Mouse (Mus musculus): ENCODE measurements around the gene Gdf11. TPM values are rescaled to one million over a fixed set of nuclear protein-coding genes. Genes with fewer than 3 reads are reported as not detected.
A peak's percentile ranks its signal among the peaks of the same experiment; 100 is the strongest.

Gene Gdf11
- polyA plus RNA-seq, 1 experiment from 2014 or later, result 10.2 TPM

GRCm38 (mm10) chr10:128902409-128902988, 11.0 kb upstream of the Gdf11 start:
- Histone ChIP-seq H3K27ac (ENCODE audit: low read depth, low read length) (no peak overlapping the region), H3K9me3 (ENCODE audit: control insufficient read depth, low read length) (no peaks in the 10 kb centered on the region), H3K4me3 (ENCODE audit: low read depth, low read length) (no peak overlapping the region), H3K9ac (ENCODE audit: low read length) (no peak overlapping the region), H3K4me2 (no peak overlapping the region), H3K27me3 (ENCODE audit: control insufficient read depth, insufficient read depth, low read length) (no peaks in the 10 kb centered on the region), H3K36me3 (ENCODE audit: control insufficient read depth, insufficient read depth, low read length) (no peaks in the 10 kb centered on the region), H3K4me1 (ENCODE audit: control insufficient read depth, insufficient read depth, low read length) (no peaks in the 10 kb centered on the region)
- no peak for DNase-seq (ENCODE audit: low spot score, missing footprints)
- ATAC-seq (ENCODE audit: low FRiP score), result no peak
- 82% methylated on average over 3 of the region's 3 CpGs for WGBS

DNA sequence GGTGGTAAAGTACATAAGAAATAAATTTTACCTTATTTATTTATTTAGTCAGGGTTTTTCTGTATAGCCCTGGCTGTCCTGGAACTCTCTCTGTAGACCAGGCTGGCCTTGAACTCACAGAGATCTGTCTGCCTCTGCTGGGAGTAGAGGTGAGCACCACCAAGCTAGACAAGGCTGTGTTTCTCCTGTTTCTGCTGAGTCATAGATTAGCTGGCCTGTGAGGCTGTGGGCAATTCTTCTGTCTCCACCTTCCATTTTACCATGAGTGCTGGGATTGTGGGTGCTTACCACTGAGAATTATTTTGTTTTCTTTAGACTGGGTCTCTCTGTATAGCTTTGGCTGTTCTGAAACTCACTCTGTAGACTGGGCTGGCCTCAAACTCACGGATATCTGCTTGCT, 9.9 kb upstream of the Gdf11 start:
- ATAC-seq (ENCODE audit: low FRiP score), result no peak

DNA sequence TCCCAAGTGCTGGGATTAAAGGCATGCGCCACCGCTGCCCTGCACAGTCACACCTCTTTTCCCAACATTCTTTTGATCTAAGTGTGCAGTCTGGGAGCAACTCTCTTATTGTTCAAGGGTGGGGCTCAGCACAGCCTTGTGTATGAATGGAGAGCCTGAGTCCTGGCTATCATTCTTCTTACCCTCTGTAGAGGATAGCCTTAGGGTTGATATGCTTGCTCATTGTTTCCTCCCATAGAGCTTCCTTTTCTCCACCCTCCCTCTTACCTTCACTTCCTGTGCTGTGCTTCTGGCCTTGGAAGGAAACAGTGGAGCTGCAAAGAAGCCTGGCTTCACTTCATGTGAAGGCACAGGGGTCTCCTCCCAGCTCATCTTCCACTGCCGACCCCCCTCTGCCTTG, 9.2 kb upstream of the Gdf11 start, which contains the start of gene Cd63:
Gene Cd63 (plus strand): TSS at position 292 of the 400 bp plus-strand sequence.
- no peak within 1 kb of the TSS for H3K4me3 ChIP-seq (ENCODE audit: low read depth, low read length)
- H3K4me2 ChIP-seq, result no peak within 1 kb of the TSS
- ATAC-seq (ENCODE audit: low FRiP score) (no peak), DNase-seq (ENCODE audit: low spot score, missing footprints) (no peak)
- no peaks in the 10 kb centered on the region for H3K4me1 ChIP-seq (ENCODE audit: control insufficient read depth, insufficient read depth, low read length)
- H3K27ac ChIP-seq (ENCODE audit: low read depth, low read length), result no peak within 1 kb of the TSS
- H3K9ac ChIP-seq (ENCODE audit: low read length), result no peak within 1 kb of the TSS
- H3K27me3 ChIP-seq (ENCODE audit: control insufficient read depth, insufficient read depth, low read length), result peaks cover 11% of the 10 kb centered on the region; the same call in 1 of the 2 replicates
- H3K9me3 ChIP-seq (ENCODE audit: control insufficient read depth, low read length), result no peaks in the 10 kb centered on the region
- H3K36me3 ChIP-seq (ENCODE audit: control insufficient read depth, insufficient read depth, low read length), result no peaks in the 10 kb centered on the region
- WGBS, result 90% methylated on average over 3 of the region's 3 CpGs

More for the DNA sequence above, 9.9 kb upstream of the Gdf11 start:
- no peak overlapping the region for H3K4me2 ChIP-seq
- peaks cover 6% of the 10 kb centered on the region; the same call in 1 of the 2 replicates for H3K27me3 ChIP-seq (ENCODE audit: control insufficient read depth, insufficient read depth, low read length)
- no peak overlapping the region for H3K9ac ChIP-seq (ENCODE audit: low read length)
- H3K27ac ChIP-seq (ENCODE audit: low read depth, low read length), result no peak overlapping the region
- no peak for DNase-seq (ENCODE audit: low spot score, missing footprints)
- H3K36me3 ChIP-seq (ENCODE audit: control insufficient read depth, insufficient read depth, low read length), result no peaks in the 10 kb centered on the region
- no peak overlapping the region for H3K4me3 ChIP-seq (ENCODE audit: low read depth, low read length)
- 59% methylated on average over 1 of the region's 1 CpGs for WGBS
- no peaks in the 10 kb centered on the region for H3K9me3 ChIP-seq (ENCODE audit: control insufficient read depth, low read length)
- H3K4me1 ChIP-seq (ENCODE audit: control insufficient read depth, insufficient read depth, low read length), result no peaks in the 10 kb centered on the region

DNA sequence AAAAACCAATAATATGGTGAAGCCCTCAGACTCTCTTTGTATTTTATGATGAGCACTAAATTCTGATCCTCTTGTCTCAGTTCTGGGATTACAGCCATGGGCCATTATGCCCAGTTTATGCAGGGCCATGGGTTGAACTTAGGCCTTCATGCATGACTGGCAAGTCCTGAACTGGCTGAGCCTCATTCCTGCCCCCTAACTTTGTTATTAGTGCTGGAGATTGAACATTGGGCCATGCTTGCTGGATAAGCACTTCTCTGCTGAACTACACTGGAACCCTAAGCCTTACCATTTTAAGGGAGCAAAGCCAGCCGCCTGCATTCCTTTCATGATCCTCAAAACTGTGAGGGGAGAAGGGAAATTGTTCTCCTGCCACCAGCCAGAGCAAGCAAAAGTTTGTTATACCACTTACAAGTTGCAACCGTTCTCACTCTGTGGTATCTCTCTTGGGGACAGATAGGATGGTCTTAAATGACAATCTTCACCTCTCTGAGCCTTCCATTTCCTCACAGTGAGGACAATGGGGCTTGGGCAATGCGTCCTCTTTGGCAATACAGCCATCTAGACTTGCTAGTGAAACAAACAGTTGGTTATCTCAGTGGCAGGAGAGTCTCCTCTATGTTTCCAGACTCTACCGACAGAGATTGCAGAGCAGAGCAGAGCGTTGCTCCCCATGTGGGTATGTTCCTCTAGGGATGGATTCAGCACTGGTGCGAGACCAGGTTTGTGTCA, 8.4 kb upstream of the Gdf11 start:
- DNase-seq (ENCODE audit: low spot score, missing footprints), result no peak
- no peaks in the 10 kb centered on the region for H3K36me3 ChIP-seq (ENCODE audit: control insufficient read depth, insufficient read depth, low read length)
- no peak overlapping the region for H3K4me3 ChIP-seq (ENCODE audit: low read depth, low read length)
- no peak for ATAC-seq (ENCODE audit: low FRiP score)
- H3K27me3 ChIP-seq (ENCODE audit: control insufficient read depth, insufficient read depth, low read length), result peaks cover 11% of the 10 kb centered on the region; the same call in 1 of the 2 replicates
- H3K27ac ChIP-seq (ENCODE audit: low read depth, low read length), result no peak overlapping the region
- WGBS, result 77% methylated on average over 6 of the region's 6 CpGs
- H3K9me3 ChIP-seq (ENCODE audit: control insufficient read depth, low read length), result no peaks in the 10 kb centered on the region
- H3K4me1 ChIP-seq (ENCODE audit: control insufficient read depth, insufficient read depth, low read length), result no peaks in the 10 kb centered on the region
- H3K9ac ChIP-seq (ENCODE audit: low read length), result no peak overlapping the region
- H3K4me2 ChIP-seq, result no peak overlapping the region

GRCm38 (mm10) chr10:128897501-128897900, 6.0 kb upstream of the Gdf11 start:
- H3K27ac ChIP-seq (ENCODE audit: low read depth, low read length), result no peak overlapping the region
- peaks cover 1% of the 10 kb centered on the region; the same call in 1 of the 2 replicates for H3K4me1 ChIP-seq (ENCODE audit: control insufficient read depth, insufficient read depth, low read length)
- no peaks in the 10 kb centered on the region for H3K36me3 ChIP-seq (ENCODE audit: control insufficient read depth, insufficient read depth, low read length)
- no peak overlapping the region for H3K4me2 ChIP-seq
- no peak overlapping the region for H3K4me3 ChIP-seq (ENCODE audit: low read depth, low read length)
- ATAC-seq (ENCODE audit: low FRiP score) (no peak), DNase-seq (ENCODE audit: low spot score, missing footprints) (no peak)
- H3K9me3 ChIP-seq (ENCODE audit: control insufficient read depth, low read length), result no peaks in the 10 kb centered on the region
- peaks cover 11% of the 10 kb centered on the region; the same call in 1 of the 2 replicates for H3K27me3 ChIP-seq (ENCODE audit: control insufficient read depth, insufficient read depth, low read length)
- 37% methylated on average over 1 of the region's 1 CpGs for WGBS
- H3K9ac ChIP-seq (ENCODE audit: low read length), result no peak overlapping the region

DNA sequence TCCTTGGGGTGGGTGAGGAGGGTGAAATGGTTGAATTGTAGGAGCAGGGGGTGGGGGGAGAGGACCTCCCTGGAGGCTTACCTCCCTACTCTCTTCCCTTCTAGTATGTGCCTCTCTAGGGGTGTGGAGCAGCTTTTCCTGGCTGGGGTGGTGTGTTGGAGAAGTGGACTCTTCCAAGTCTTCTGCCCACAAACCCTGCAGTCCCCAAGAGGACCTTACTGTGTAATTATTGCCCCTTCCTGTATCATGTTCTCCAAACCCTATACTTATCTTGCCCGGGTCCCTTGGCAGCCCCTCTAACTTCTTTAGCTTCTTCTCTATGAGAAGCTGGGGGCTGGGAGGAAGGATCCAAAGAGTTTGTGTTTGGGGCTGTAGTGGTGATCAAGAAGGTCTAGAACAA, 5.3 kb upstream of the Gdf11 start:
- Histone ChIP-seq H3K4me1 (ENCODE audit: control insufficient read depth, insufficient read depth, low read length) (peaks cover 3% of the 10 kb centered on the region; the same call in 1 of the 2 replicates), H3K36me3 (ENCODE audit: control insufficient read depth, insufficient read depth, low read length) (no peaks in the 10 kb centered on the region), H3K9me3 (ENCODE audit: control insufficient read depth, low read length) (no peaks in the 10 kb centered on the region), H3K9ac (ENCODE audit: low read length) (no peak overlapping the region), H3K27ac (ENCODE audit: low read depth, low read length) (no peak overlapping the region), H3K4me3 (ENCODE audit: low read depth, low read length) (no peak overlapping the region), H3K27me3 (ENCODE audit: control insufficient read depth, insufficient read depth, low read length) (peaks cover 11% of the 10 kb centered on the region; the same call in 1 of the 2 replicates), H3K4me2 (no peak overlapping the region)
- WGBS, result 73% methylated on average over 1 of the region's 1 CpGs
- DNase-seq (ENCODE audit: low spot score, missing footprints), result no peak
- no peak for ATAC-seq (ENCODE audit: low FRiP score)

GRCm38 (mm10) chr10:128895952-128896693, 4.6 kb upstream of the Gdf11 start:
- DNase-seq (ENCODE audit: low spot score, missing footprints) (no peak), ATAC-seq (ENCODE audit: low FRiP score) (no peak)
- no peaks in the 10 kb centered on the region for H3K36me3 ChIP-seq (ENCODE audit: control insufficient read depth, insufficient read depth, low read length)
- no peak overlapping the region for H3K4me2 ChIP-seq
- H3K4me3 ChIP-seq (ENCODE audit: low read depth, low read length), result no peak overlapping the region
- peaks cover 11% of the 10 kb centered on the region; the same call in 1 of the 2 replicates for H3K27me3 ChIP-seq (ENCODE audit: control insufficient read depth, insufficient read depth, low read length)
- H3K9me3 ChIP-seq (ENCODE audit: control insufficient read depth, low read length), result no peaks in the 10 kb centered on the region
- WGBS, result under 1% methylated on average over 17 of the region's 17 CpGs
- H3K9ac ChIP-seq (ENCODE audit: low read length), result no peak overlapping the region
- peaks cover 3% of the 10 kb centered on the region; the same call in 1 of the 2 replicates for H3K4me1 ChIP-seq (ENCODE audit: control insufficient read depth, insufficient read depth, low read length)
- no peak overlapping the region for H3K27ac ChIP-seq (ENCODE audit: low read depth, low read length)

DNA sequence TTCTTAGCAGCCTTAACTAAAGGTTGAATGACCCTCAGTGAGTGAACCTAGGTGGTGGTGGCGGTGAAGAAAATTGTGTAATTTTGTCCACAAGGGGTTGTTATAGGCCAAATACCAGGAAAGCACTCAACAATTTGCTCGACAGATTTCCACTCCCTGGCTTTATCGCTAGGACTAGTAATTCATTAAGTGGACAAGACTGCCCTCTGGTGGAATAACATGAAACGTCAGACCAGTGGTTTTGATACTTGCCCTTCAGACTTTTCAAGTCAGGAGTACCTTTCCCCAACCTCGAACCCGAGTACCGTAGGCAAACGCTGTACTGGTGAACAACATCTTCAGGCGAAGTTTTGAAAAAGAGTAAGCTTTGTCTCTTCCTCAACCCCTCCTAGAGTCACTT, 3.9 kb upstream of the Gdf11 start:
- Histone ChIP-seq H3K27me3 (ENCODE audit: control insufficient read depth, insufficient read depth, low read length) (peaks cover 11% of the 10 kb centered on the region; the same call in 1 of the 2 replicates), H3K4me3 (ENCODE audit: low read depth, low read length) (no peak overlapping the region), H3K9me3 (ENCODE audit: control insufficient read depth, low read length) (no peaks in the 10 kb centered on the region), H3K4me2 (no peak overlapping the region), H3K27ac (ENCODE audit: low read depth, low read length) (no peak overlapping the region), H3K4me1 (ENCODE audit: control insufficient read depth, insufficient read depth, low read length) (peaks cover 3% of the 10 kb centered on the region; the same call in 1 of the 2 replicates), H3K36me3 (ENCODE audit: control insufficient read depth, insufficient read depth, low read length) (no peaks in the 10 kb centered on the region), H3K9ac (ENCODE audit: low read length) (no peak overlapping the region)
- DNase-seq (ENCODE audit: low spot score, missing footprints) (peak; percentile 99), ATAC-seq (ENCODE audit: low FRiP score) (no peak)
- WGBS, result under 1% methylated on average over 9 of the region's 9 CpGs
